Mouse (Mus musculus): ENCODE results near the gene Usp47. TPM values are rescaled to one million over a fixed set of nuclear protein-coding genes. Genes with fewer than 3 reads are reported as not detected.
"Not testable (repeated sequence)": the region's sequence is repeated elsewhere in the genome, so short reads cannot be mapped to it uniquely, and the experiment has no call there.

Gene Usp47
- total RNA-seq, 1 experiment from 2014 or later, result 128 TPM

DNA sequence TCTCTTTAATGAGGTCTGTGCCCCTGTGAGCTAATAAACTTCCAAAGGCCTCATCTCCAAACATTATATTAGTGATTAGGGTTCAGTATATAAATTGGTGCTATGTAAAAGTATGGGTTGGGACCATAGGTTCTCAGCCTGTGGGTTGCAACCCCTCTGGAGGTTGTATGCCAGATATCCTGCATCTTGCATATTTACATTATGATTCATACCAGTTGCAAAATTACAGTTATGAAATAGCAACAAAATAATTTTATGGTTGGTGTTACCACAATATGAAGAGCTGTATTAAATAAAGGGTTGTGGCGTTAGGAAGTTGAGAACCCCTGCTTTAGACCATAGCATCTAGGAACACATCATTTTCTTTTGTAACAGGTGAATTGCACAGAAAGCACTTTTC is 7.3 kb downstream of the Usp47 start:
- ATAC-seq (replicated peaks; ENCODE audit: insufficient number of reproducible peaks, low FRiP score, low TSS enrichment, poor library complexity, severe bottlenecking), result no peak

DNA sequence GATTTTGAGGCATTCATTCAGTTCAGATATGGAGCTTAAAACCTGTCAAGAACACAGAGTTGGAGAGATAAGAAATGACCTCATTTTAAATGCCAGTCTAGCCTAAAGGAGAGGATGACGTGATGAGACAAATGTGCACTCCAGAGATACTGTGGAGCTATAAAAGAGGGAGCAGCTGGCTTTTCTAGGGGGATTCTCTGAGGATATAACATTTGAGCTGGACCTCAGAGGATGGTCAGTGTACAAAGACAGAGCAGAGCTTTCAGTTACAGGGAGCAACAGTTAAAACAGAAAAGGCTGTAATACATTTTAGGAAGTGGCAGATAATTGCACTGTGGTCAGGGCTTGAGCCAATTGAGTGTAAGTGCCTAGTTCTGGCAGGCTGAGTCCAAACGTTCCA is 12.5 kb downstream of the Usp47 start:
- 0 out of 2 replicates have a peak, but pooled peaks have one; percentile 55 for ATAC-seq (replicated peaks; ENCODE audit: insufficient number of reproducible peaks, low FRiP score, low TSS enrichment, poor library complexity, severe bottlenecking)

DNA sequence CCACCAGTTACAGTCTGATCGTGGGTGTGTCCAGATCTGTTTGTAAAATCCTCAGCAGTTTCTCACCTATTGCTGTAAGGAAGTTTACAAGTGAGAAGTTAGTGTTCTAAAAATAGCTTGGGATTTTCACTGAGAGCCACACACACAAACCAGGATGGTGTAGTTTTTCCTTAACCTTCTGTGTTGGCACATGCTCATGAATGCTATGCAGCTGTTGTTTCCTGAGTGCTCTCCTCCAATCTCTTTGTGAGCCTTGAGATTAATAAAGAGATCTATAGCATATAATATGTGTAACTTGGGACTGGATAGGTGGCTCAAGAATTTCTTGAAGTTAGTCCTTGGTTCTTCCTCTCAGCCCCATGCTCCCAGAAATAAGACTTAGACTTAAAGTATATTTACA is 13.3 kb downstream of the Usp47 start:
- ATAC-seq (replicated peaks; ENCODE audit: insufficient number of reproducible peaks, low FRiP score, low TSS enrichment, poor library complexity, severe bottlenecking), result no peak

DNA sequence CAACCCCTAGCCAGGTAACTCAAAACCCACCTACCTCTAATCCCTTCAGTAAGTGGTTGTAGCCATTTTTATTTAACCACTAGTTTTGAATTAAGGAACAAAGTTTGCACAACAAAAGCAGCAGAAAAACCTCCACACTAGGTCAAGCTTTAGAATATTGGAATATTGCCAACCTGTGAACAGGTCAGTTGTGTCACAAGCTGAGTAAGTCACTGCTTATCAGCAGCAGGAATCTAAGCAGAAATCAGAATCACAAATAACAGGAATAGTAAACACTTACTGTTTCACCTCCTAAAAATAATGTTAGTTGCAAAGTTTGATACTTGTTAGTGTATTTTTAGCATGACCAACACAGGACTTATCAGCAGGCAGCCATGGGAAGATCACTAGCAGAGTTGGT is 17.0 kb downstream of the Usp47 start:
- peak; percentile 40; the same call in 1 of the 2 replicates for ATAC-seq (replicated peaks; ENCODE audit: insufficient number of reproducible peaks, low FRiP score, low TSS enrichment, poor library complexity, severe bottlenecking)

DNA sequence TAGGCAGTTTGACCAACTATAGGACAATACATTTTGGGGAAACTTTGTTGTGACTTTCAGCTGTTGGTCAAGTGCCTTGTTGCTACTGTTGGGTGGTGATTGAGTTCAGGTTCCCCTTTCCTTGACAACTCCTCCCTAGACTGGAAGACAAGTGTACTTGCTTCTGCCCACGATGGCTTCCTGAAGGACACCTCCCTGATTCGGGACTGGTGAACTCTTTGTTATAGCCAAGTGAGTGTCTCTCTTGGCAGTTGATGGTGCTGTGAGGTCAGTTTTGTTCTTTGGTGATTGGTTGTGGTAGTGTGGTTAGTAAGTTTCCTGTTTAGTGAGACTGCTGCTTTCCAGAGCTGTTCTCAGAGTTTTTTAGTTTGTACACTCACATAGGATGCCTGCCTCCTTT is 19.5 kb downstream of the Usp47 start:
- ATAC-seq (replicated peaks; ENCODE audit: insufficient number of reproducible peaks, low FRiP score, low TSS enrichment, poor library complexity, severe bottlenecking), result peak; percentile 91

DNA sequence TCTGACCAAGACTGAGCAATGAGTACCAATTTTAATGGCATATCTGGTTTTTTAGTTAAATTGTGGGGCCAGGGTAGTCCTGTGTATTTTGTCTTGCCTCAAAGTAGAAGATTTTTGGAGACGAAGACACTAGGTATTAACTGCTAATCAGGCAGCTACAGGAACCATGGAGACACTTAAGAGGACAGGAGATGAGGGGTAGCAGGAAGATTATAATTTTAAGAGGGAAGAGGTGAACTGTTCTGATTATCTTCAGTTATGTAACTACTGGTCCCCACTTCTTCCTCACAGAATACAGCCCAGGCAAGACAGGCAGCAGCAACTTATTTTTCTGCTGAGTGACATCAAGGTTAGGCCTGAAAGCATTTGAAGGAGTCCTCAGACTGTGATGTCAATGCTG is 21.9 kb downstream of the Usp47 start:
- no peak for ATAC-seq (replicated peaks; ENCODE audit: insufficient number of reproducible peaks, low FRiP score, low TSS enrichment, poor library complexity, severe bottlenecking)

DNA sequence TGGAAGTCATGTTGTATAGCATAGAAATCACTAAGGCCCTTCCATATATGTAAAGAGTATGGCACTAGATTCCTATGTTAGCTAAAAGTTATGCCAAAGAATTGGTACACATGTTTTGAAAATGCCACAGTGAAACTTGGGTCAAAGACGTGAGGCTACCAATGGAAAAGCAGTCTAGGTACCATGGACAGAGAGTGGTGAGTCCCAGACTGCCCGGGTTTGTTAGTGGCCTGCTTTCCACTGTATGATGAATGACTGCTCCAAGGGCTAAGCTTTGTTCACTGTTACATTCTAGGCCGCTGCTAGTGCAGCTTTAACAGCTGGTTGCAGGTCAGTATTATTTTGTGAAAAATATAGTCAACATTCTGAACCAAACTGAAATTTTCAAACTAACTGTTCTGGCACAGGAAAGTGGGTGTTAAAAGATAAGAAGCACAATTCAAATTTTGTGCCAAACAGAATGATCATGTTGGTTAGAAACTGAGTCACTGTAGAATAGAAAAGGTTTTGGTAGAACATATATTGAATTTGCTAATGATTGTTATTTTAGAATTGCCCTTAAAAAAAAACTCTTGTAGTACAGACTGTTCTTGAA is 22.6 kb downstream of the Usp47 start:
- no peak for ATAC-seq (replicated peaks; ENCODE audit: insufficient number of reproducible peaks, low FRiP score, low TSS enrichment, poor library complexity, severe bottlenecking)

DNA sequence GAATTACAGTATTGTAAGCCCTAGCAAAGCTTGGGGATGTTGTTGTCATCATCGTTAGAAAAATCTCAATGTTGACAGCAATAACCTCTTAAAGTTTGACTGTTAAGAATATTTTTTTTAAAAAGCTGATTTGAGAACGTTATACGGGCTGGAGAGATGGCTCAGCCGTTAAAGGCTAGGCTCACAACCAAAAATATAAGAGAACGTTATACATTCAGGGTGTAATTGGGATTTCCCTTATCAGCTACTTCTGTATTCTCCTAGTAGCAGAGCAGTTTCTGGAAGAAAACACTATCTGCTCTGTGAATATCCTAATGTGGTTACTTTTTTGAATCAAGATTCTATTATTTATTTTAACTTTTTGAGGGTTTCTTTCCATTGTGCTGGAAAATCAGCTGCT is 25.3 kb downstream of the Usp47 start:
- no peak for ATAC-seq (replicated peaks; ENCODE audit: insufficient number of reproducible peaks, low FRiP score, low TSS enrichment, poor library complexity, severe bottlenecking)

DNA sequence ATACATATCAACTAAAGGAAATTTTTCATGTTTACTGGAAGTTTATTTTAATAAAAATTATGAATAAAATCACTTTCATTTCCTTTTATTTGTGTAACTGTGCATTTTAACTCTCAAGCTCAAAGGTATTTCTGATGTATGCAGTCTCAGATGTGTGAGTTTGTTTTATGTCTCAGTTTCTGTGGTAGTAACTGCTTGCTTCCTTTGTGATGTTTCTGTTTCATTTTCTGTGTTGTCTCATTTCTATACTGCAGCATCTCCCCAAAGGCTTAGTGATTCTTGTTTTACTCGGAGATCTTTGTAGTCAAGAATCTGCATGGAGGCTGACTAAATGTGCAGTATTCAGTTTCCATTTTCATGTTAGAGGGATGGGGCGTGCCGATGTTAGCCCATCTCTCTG is 30.4 kb downstream of the Usp47 start:
- no peak for ATAC-seq (replicated peaks; ENCODE audit: insufficient number of reproducible peaks, low FRiP score, low TSS enrichment, poor library complexity, severe bottlenecking)

DNA sequence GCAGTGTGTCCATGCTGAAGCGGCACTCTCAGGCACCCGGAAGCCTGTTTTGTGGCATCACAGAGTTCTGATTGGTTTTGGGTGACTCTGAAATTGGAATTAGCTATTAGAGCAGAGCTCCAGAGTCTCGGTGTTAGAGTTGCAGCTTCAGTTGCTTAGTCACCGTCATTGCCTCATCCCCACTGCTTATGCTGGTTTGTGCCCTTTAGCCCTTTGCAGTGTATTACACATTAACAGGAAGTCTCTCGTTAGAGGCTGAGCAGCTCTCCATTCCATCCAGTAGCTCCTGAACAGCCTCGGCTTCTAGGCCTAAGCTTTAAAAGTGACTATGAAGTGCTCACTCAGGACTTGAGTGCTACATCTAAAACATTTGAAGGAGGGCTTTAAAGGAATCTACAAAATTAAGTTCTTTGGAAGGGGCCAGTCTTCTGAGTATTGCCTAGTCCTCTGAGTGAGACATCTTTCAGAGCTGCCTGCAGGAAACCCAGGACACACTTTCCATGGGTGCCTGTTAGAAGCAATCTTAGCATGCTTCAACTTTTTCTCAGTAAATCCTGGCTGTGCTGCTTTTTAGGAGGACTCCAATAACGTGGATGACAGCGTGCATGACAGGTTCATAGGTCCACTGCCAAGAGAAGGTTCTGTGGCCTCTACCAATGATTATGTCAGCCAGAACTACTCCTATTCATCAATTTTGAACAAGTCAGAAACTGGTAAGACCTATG is 32.8 kb downstream of the Usp47 start:
- peak; percentile 96 for ATAC-seq (replicated peaks; ENCODE audit: insufficient number of reproducible peaks, low FRiP score, low TSS enrichment, poor library complexity, severe bottlenecking)

DNA sequence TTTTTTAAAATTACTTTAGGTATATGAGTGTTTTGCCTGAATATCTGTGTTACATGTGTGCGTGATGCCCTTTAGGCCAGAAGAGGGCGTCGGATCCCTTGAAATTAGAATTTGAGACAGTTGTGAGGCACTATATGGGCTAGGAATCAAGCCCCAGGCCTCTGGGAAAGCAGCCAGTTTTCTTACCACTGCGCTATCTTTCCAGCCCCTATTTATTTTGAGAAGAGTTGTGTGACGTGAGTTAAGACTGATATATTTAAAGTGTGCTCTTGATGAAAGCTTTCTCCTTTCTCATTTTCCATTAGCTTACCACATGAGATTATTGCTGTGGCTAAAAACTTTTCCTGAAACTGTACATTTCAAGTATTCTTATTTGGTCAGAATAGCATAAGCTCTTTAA is 51.6 kb downstream of the Usp47 start:
- ATAC-seq (replicated peaks; ENCODE audit: insufficient number of reproducible peaks, low FRiP score, low TSS enrichment, poor library complexity, severe bottlenecking), result no peak

DNA sequence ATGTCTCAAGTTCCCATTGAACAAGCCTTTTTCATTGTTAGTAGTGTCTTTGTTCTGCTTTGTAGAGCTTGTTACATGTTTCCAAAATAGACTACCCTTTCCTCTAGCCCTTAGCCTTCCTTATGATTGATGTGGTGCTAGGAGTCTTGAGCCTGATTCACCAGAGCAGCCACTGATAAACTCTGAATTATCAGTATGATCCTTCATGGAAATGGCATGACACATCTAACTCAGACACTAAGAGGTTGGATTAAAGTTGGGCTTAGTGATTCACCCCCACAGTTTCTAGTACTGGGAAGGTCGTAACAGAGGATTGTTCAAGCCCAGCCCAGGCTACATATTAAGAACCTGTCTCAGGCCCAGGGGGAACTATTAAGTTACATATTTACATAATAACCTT is 59.3 kb downstream of the Usp47 start:
- no peak for ATAC-seq (replicated peaks; ENCODE audit: insufficient number of reproducible peaks, low FRiP score, low TSS enrichment, poor library complexity, severe bottlenecking)

DNA sequence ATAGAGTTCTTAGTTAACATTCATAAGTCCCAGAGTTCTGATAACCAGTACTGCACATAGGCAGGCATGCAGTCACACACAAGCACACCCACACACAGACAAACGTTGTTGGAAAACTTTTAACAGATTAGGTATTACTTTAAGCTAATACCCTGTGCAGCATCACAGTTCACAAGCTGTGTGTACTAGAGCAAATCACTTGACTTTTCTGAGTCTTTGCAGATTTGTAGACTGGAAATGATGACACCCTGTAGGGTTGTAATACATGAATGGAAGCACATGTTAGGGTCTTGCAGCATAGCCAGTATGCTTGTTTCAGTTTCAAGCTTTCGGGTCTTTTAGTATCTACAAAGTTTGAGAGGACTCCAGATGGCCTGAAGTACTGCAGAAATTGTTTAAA is 60.9 kb downstream of the Usp47 start:
- no peak for ATAC-seq (replicated peaks; ENCODE audit: insufficient number of reproducible peaks, low FRiP score, low TSS enrichment, poor library complexity, severe bottlenecking)

DNA sequence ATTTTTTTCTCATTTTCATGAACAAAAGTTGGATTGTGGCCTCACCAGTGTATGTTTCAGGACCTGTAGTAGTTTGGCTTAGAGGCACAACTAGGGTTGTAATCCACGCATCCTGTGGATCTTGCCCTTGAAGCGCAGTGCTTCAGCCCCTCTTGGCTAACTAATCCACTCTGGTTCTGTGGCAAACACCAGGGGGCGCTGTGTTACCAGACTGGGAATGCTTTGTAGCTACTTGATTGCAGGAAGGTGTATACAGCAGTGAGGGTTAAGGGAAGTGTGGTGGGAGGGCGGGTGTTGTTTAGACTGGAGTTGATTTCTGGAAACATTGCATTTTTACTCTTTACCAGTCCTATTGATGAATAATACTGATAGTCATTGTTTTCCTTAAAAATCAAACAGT is 61.8 kb downstream of the Usp47 start:
- ATAC-seq (replicated peaks; ENCODE audit: insufficient number of reproducible peaks, low FRiP score, low TSS enrichment, poor library complexity, severe bottlenecking), result 0 out of 2 replicates have a peak, but pooled peaks have one; percentile 59

DNA sequence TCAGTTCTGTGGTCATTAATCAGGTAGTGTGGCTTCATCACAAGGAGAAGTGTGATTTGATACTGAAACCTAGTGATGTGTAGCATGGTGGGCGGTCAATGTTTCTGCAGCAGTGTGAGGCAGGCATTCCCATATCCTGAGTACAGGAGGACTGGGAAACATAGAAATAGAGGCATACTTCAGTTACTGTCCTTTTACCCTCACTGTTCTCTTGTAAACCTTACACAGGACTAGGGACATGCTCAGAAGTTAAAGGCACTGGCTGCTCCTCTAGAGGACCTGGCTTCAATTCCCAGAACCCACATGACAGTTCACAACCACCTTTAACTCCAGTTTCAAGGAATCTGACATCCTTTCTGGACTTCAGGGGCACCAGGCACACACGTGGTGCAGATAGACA is 62.9 kb downstream of the Usp47 start:
- no peak for ATAC-seq (replicated peaks; ENCODE audit: insufficient number of reproducible peaks, low FRiP score, low TSS enrichment, poor library complexity, severe bottlenecking)

DNA sequence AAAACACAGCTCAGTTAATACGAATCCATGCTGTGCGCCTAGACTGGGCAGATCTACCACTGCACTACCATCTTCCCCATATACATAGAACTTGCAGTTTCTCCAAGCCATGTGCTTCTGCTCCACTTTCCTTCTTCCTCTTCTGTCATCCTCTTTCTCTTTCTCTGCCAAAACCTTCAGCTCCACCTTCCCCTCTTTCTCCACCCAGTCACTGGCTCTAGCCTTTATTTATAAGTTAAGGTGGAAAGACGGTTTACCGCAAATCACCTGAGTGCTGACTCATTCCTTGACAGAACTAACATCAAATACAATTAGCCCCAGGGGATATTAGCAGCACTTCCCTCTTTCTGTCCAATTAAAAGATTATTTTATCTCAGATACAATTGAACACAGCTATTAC is 71.6 kb downstream of the Usp47 start:
- not testable (repeated sequence) for ATAC-seq (replicated peaks; ENCODE audit: insufficient number of reproducible peaks, low FRiP score, low TSS enrichment, poor library complexity, severe bottlenecking)

DNA sequence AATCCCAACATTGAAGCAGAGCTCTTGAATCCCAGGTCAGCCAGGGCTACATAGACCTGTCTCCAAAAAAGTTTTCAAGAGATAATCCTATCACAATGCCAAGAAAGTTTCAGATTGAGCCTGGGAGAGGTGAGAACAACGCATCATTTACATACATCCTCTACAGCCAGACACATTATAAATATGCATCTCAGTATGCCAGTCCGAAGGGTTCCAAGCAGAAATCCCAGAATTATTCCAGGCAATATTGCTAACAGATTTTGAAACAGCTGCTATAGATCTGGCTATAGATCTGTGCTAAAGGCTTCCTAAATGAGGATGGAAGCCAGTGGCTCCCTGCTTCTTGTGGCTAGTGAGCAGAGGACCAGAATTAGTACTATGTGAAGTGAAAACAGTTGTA is 77.6 kb downstream of the Usp47 start:
- ATAC-seq (replicated peaks; ENCODE audit: insufficient number of reproducible peaks, low FRiP score, low TSS enrichment, poor library complexity, severe bottlenecking), result no peak

DNA sequence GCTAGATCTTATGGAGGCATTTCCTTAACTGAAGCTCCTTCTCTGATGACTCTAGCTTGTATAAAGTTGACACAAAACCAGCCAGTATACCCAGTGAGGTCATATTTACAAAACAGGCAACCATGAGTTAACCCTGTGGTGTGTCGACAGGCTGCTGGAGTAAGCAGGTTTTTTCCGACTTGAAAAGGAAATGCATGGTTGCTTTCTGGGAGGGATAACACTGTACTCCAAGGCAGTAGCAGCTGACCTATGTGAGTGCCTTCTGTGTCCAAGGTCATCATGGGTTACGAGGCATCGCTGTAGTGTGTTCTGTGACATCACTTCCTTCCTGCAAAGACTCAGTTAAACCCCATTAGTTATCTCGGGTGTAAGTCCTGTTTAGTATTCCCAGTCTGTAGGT is 79.6 kb downstream of the Usp47 start:
- no peak for ATAC-seq (replicated peaks; ENCODE audit: insufficient number of reproducible peaks, low FRiP score, low TSS enrichment, poor library complexity, severe bottlenecking)

DNA sequence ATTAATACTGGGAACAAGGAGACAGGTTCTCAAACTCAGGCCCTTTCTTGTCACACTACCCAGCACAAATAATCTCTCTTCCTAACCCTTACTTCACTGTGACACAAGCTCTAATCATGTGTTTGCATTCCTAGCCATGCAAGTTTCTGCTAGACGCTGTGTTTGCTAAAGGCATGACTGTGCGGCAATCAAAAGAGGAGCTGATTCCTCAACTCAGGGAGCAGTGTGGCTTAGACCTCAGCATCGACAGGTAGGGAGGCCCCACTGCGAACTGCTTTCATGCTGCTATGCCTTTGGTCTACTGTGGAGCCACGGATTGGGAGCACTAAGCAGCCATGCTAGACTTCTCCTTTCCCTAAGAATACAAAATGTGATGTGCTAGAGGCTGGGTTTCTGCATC is 80.5 kb downstream of the Usp47 start:
- no peak for ATAC-seq (replicated peaks; ENCODE audit: insufficient number of reproducible peaks, low FRiP score, low TSS enrichment, poor library complexity, severe bottlenecking)

DNA sequence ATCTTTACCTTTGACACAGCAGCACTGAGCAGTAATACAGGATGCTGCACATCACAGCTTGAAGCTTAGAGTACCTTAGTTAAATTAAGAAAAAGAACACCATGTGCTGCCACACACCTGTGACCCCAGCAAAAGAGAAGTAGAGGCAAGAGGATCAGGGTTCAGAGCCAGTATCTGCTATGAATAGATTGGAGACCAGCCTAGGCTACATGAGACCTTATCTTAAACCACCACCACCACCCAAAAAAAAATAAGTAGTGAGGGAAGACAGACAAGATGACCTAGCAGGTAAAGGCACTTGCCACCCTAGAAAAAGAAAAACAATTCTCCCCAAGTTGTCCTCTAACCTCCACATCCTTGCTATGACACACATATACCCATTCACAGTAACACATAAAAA is 85.5 kb downstream of the Usp47 start:
- ATAC-seq (replicated peaks; ENCODE audit: insufficient number of reproducible peaks, low FRiP score, low TSS enrichment, poor library complexity, severe bottlenecking), result no peak
